Mouse (Mus musculus) left cerebral cortex, adult 2 months (tissue): ENCODE results near the gene Vrk1. TPM values are rescaled to one million over a fixed set of nuclear protein-coding genes. Genes with fewer than 3 reads are reported as not detected.

Source experiments
- DNase-seq, 2 experiments: peaks; one replicate each; pipeline ENCODE4 v3.0.0; 2021 to 2022; ENCODE audit warnings: low spot score in 2 of 2, mixed read lengths in 1 of 2; ENCODE audit errors: extremely low spot score in 1 of 2
- H3K27ac ChIP-seq: fragments of 200-600 bp; 2 replicates; pipeline ENCODE4 v1.8.1; 2022
- H3K4me3 ChIP-seq: fragments of 200-600 bp; 2 replicates; pipeline ENCODE4 v1.8.1; 2022
- CTCF ChIP-seq: fragments of 200-600 bp; IDR thresholded peaks from 2 replicates; pipeline ENCODE4 v1.8.1; 2022; ENCODE audit warnings: antibody characterized with exemption, mild to moderate bottlenecking, moderate library complexity
- intact Hi-C: fragments of 180-260 bp; cut with DNase I; formaldehyde crosslinking; loops from one replicate; pipeline ENCODE4 v1.15.1; 2025
- long read RNA-seq, 2 experiments: library from polyadenylated mRNA; stranded (forward); transcript quantifications; one replicate each; pipeline ENCODE4 v2.0.0; 2021; ENCODE audit warnings: borderline mapping rate in 2 of 2
- total RNA-seq, 2 experiments: library from RNA; stranded (reverse); gene quantifications; 2 replicates each; pipeline ENCODE4 v1.2.3; 2021

Gene Vrk1
- total RNA-seq = 10 to 100 TPM; 12.9 to 13.0 TPM
- long read RNA-seq, experiment 1, partial matches to known transcripts = 2 of 15 reads
- long read RNA-seq, experiment 1, other reads (novel, unspliced or antisense) = 7 of 15 reads
- long read RNA-seq, experiment 2, partial matches to known transcripts = 1 of 8 reads
- long read RNA-seq, experiment 2, other reads (novel, unspliced or antisense) = 4 of 8 reads

GRCm38 (mm10) chr12:106010065-106010915 lies at the start of gene Vrk1:
Vrk1 (plus strand) TSS chr12:106010228.
- intact Hi-C loops = no loop called here
- DNase-seq = peak; percentile 94 to 96
- TF ChIP-seq CTCF = no peak; the same call in 1 of the 2 replicates
- Histone ChIP-seq H3K4me3 (peak within 1 kb of the TSS; percentile 85), H3K27ac (peak within 1 kb of the TSS; percentile 13; the same call in 1 of the 2 replicates)

DNA sequence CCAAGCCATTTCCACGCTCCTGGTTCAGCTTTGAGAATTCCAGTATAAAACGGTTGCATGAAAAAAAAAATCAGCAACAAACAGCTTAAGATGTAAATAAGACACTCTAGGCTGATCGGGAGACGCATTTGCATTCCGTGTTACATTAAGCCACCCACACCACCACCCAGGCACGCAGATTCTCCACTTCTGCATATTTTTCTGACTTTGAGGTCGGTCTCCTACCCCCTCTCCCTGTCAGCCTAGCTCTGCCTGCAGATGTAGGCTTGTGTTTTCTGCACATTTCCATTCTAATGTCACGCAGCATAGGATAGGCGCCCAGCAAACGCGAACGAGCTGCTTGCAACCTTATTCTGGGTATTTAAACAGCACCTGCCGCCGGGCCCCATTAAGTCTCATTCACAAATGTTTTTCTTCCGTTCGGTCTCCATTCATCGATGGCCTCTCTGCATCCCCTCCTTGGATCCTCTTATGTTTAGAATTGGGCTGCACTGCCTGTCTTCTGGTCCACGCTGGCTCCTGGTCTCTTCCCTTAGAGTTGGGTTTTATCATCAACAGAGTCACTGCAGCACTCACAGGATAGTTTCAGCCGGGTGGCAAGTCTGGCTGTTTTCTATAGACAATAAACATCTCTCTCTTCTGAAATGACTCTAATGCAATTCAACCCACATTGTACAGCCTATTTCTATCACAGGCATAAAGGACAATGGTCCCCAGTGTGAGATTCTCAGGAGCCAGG lies 49.3 kb upstream of the Vrk1 start:
- peak overlapping the region; percentile 64 for H3K27ac ChIP-seq
- TF ChIP-seq CTCF = no peak
- intact Hi-C loops = loop anchor here (2.0 to 5.0 kb wide), 3 partner anchors 53 to 98 kb away; no protein-coding TSS in a partner anchor
- peak overlapping the region; percentile 0; the same call in 1 of the 2 replicates for H3K4me3 ChIP-seq
- DNase-seq = peak; percentile 47 to 68

- intact Hi-C loops = loop anchor here (2.0 to 5.0 kb wide), 4 partner anchors 54 to 121 kb away; no protein-coding TSS in a partner anchor
- Histone ChIP-seq H3K4me3 (no peak overlapping the region), H3K27ac (peak overlapping the region; percentile 28; the same call in 1 of the 2 replicates)
- no peak for TF ChIP-seq CTCF
- no peak for DNase-seq
These were observed 48.4 kb upstream of the Vrk1 start for GRCm38 (mm10) chr12:105961667-105962066.

DNA sequence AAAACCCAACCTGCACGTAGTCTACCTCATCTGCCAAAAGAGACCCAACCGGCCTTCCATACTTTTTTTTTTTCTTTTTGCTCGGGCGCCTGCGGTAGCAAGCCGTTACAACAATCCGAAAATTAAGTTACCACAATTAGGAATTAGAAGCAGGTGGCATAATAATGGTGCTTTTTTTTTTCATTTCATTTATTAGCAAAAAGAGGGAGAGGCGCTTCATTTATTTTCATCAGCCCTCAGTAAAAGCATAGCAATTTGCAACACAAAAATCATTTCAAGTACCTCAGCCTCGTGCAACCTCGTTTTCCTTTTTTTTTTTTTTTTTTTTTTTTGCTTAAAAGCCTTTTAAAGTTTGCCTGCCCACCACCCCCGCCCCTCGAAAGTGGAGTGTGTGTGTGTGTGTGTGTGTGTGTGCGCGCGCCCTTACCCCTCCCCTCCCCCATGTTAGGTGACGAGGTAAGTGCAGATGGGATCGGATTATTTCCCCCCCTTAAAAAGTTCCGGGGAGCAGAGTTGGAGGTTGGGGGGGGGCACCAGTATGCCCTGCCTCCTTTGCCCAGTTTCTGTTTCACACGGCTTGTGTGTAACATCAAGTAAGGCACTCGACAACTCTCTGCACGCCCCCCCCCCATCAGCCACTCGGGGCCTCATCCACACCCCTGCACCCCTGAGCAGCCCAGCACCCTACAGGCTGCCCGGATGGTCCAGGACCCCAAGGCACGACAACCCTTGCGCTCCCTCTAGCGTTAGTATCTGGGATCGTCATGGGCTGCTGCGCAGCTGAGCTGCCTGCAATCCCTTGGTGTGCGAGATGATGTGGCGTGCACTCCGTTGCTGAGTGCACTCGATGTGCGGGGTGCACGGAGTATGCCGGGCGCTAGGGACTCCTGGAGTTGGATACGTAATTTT lies 47.7 kb upstream of the Vrk1 start:
- H3K27ac ChIP-seq = peak overlapping the region; percentile 32; the same call in 1 of the 2 replicates
- peak overlapping the region; percentile 61 for H3K4me3 ChIP-seq
- intact Hi-C loops = loop anchor here (2.0 to 5.0 kb wide), 3 partner anchors 55 to 122 kb away; no protein-coding TSS in a partner anchor
- peak; percentile 92 for TF ChIP-seq CTCF
- DNase-seq = peak; percentile 89 to 94

DNA sequence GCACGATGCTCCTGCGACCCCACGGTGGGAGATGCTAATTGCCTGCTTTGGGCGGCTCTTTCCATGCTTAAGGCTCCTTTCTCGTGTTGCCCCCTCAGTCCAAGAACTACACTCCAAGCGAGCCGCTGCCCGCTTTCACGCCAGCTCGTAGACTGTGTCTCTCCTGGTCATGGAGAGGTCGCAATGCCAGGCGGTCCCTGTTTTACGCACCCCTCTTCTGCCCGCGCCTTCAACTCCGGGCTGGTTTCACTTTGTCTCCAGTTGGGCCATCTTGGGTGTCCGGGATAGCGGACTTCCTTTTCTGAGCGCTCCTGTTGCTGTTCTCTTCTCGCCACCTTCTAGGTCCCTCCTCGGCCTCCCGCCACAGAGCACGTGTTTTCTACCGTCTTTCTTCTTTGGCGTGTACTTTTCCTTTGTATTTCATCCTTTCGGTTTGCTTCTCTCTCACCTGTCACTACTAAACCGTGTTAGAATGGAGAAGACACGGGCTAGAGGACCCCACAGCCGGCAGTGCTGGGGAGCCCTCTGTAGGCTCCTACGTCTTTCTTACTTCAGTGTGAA lies 46.9 kb upstream of the Vrk1 start:
- intact Hi-C loops = loop anchor here (2.0 to 5.0 kb wide), 3 partner anchors 56 to 122 kb away; no protein-coding TSS in a partner anchor
- Histone ChIP-seq H3K4me3 (peak overlapping the region; percentile 61), H3K27ac (0 out of 2 replicates have a peak overlapping the region, but pooled peaks have one; percentile 32)
- TF ChIP-seq CTCF = no peak
- no peak for DNase-seq

GRCm38 (mm10) chr12:105966887-105967637 lies 43.0 kb upstream of the Vrk1 start:
- DNase-seq = no peak
- intact Hi-C loops = no loop called here
- no peak for TF ChIP-seq CTCF
- Histone ChIP-seq H3K4me3 (no peak overlapping the region), H3K27ac (no peak overlapping the region)

- H3K4me3 ChIP-seq = no peak overlapping the region
- no peak overlapping the region for H3K27ac ChIP-seq
- no peak for DNase-seq
- TF ChIP-seq CTCF = no peak
- intact Hi-C loops = no loop called here
These were observed 42.2 kb upstream of the Vrk1 start for GRCm38 (mm10) chr12:105967806-105968205.

DNA sequence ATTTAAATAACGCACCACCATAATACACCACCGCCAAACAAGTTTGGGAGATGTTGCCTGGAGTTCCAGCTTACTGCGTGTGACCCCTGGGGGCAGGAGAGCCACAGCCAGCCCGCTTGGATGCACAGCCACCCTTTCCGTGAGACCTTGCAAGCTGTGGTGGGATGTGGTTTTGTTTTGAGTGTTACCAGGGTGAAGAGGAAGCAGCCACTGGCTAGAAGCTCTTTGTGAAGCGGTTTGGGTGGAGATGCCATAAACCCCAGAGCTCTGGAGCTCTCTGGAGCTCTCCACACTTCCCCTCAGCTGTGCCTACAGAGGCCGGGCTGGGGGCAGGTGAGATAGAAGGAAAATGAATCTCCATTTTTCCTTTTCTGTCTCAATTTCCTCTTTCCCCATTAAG lies 38.8 kb upstream of the Vrk1 start:
- intact Hi-C loops = no loop called here
- TF ChIP-seq CTCF = no peak

GRCm38 (mm10) chr12:105972673-105973072 lies 37.4 kb upstream of the Vrk1 start:
- Histone ChIP-seq H3K27ac (no peak overlapping the region), H3K4me3 (no peak overlapping the region)
- no peak for DNase-seq
- no peak for TF ChIP-seq CTCF
- intact Hi-C loops = no loop called here

More for the DNA sequence above, 38.8 kb upstream of the Vrk1 start:
- Histone ChIP-seq H3K4me3 (no peak overlapping the region), H3K27ac (no peak overlapping the region)
- DNase-seq = no peak

DNA sequence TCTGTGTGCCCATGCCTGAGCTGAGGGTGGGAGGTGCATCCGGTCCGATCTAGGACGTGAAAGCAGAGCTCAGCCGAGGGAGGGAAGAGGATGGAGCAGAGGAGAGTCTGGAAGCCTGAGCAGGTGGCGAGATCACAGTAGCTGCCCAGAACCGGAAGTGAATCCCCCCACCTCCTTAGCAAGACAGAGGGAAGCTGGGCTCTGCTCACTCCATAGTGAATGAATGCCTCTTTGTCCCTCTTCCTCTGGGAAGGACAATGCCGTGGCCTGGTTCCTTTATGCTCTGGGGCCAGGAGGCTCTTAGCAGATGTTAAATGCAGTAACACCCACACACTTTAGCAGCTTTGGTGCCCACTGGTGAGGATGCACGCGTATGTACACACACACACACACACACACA lies 36.3 kb upstream of the Vrk1 start:
- intact Hi-C loops = no loop called here
- no peak for TF ChIP-seq CTCF
- Histone ChIP-seq H3K27ac (no peak overlapping the region), H3K4me3 (no peak overlapping the region)
- DNase-seq = no peak
